Mouse (Mus musculus) left cerebral cortex, adult 8-10 months (tissue): ENCODE measurements around the gene Pnrc1. TPM values are rescaled to one million over a fixed set of nuclear protein-coding genes. Genes with fewer than 3 reads are reported as not detected.

Experiments
- DNase-seq, 2 experiments: peaks; one replicate each; pipeline ENCODE4 v3.0.0; 2022; ENCODE audit warnings: low spot score in 2 of 2
- total RNA-seq, 4 experiments: library from RNA; stranded (reverse); gene quantifications; 2 replicates each; pipeline ENCODE4 v1.2.4; 2022

Pnrc1 gene
- total RNA-seq, 4 experiments from 2014 or later, result 141 to 154 (median 144) TPM

DNA sequence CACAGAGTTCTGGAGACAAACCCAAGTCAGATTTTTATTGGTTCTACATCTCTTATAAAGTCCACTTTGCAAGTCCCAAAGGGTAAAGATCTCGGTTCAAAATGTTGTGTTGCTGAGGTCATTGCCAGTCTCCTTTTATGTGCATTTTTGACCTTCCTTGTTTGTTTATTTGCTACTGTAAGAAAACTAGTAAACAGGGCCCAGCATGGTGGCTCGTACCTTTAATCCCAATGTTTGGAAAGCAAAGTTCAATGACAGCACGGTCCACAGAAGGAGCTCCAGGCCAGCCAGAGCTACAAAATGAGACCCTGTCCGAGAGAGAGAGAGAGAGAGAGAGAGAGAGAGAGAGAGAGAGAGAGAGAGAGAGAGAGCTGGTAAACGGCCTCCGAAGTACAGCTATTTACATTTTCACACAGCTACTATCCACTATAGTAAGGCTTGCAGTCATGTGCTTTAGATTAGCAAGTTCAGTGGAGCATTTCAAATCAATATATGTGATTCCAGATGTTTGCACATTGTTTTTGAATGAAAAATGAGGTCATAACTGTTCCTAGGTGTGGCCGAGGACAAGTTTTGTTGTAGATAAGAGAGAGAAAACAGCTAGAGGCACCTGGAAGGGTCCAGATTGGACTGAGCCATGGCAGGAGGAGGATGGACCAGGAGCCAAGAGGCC lies 65.8 kb downstream of the Pnrc1 start:
- DNase-seq, result no peak

DNA sequence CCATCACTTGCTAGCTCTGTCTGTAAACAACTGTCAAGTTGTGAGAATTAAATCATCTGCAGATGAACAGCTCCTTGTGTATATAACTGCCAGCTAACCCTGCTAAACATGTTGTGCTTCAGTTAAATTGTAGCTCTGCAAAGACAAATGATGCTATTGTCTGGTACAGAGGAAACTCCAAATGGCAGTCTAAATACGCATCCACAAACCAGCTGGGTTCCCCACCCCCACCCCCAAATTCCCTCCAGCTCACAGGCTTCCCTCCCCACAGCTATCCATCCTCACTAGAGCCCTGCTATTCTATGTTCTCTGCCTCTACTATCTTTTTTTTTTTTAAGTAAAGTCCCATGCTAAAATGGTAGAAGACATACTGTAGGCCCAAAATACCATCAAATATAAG lies 68.1 kb downstream of the Pnrc1 start:
- no peak for DNase-seq

DNA sequence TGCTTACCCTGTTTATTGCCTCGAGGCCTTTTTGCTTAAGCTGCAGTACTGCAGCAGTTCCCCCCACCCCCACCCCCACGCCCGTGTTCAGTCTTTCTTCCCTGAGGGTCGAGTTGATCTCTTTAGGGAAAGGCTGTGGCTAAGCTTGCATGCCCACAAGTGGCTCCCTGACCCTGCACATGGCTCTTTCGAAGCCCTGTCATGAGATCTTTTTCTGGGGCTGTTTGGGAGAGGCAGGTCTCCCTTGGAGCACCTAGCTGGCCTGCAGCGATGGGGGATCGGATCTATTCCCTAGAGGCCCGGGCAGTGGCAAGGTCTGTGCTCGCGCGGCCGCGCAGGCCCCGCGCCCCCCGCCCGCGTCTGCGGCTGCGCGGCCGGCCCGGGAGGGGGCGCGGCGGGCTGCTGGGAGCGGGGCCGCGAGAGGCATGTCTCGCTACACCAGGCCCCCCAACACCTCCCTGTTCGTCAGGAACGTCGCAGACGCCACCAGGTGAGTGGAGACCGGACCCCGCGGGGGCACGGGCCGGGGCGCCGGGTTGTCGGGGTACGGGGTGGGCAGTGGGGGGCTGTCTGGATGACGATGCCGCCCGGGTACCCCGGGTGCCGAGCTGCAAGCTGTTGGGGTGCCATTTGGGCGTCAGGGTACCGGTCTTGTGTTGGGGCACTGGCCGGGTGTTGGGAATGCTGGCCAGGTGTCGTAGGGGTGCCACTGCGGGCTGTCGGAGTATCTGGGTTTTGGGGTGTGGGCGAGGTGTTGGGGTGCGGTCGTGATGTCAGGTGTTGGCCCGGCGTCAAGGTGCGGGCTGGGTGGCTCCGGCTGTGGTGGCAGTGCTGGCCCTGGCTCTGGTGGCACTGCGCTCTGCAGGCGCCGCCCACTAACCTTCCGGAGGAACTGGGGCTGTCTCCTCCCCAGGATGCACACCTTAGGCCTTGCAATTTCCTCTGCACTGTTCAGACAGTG lies 80.8 kb downstream of the Pnrc1 start, which contains the start of gene Srsf12:
Gene Srsf12 (plus strand): TSS at position 111 of the 961 bp plus-strand sequence.
- peak; percentile 44 to 58 for DNase-seq

DNA sequence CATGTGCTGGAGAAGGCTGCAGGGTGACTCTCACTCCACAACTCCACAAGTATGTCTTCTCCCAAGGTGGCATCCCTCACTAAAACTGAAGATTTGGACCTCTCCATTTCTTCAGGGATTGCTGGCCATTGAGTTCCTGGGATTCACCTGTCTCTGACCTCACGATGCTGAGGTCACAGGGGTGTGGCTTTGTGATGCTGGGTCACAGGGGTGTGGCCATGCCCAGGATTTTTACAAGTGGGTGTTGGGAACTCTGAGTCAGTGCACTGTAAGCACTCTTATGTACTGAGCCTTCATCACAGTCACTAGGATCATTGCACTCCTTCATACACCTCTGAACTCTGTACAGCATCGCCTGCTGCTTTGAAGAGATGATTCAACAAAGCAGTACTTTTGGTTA lies 82.4 kb downstream of the Pnrc1 start:
- DNase-seq, result no peak

DNA sequence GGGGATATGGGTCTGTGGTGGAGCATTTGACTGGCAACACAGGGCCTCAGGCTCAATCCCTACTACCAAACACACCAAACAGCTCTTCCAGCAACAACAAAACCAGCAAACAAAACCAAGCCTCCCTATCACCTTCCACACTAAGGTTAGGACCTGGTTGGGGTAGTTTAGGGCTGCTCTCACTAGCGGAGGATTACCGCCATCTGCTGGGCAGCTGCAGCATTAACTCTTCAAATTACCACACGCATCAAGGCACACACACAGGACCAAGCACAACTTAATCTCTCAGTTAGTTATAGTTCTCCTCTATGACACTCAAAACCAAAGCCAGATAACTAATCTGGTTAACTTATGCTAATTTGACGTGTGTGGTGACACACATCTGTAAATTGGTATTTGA lies 85.3 kb downstream of the Pnrc1 start:
- DNase-seq, result peak in 1 of 2 experiments; percentile 23

DNA sequence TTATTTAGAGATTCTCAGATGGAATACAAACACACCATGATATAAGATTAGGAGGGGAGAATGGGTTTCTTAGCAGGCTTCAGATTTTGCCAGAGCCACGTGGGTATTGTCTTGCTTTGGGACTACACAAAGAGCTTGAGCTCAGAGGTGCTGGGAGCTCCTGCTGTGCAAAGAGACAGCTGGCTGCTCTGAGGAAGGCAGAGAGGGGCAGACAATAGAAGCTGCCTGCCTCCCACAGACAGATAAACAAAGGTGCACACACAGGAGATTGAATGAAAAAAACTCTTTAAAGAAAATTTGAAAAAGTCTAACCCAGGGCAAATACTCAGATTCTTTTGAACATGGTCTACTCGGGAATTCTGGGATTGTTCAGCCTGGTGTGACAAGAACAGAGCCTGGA lies 91.8 kb downstream of the Pnrc1 start:
- DNase-seq, result no peak

Other genes with a start within 250 kb of the Pnrc1 start
- under 1 TPM; 0.58 to 0.96 (median 0.83) TPM for gene Gabrr2, start 227.2 kb downstream of the Pnrc1 start, total RNA-seq
- under 1 TPM in 1 of 4 experiments, not detected in 3; 0.36 TPM for gene Gabrr1, start 157.6 kb downstream of the Pnrc1 start, total RNA-seq
- gene Pm20d2, start 100.4 kb downstream of the Pnrc1 start, total RNA-seq, result 1 to 10 TPM; 5.9 to 7.3 (median 6.7) TPM
- 10 to 100 TPM; 22.2 to 27.9 (median 23.8) TPM for gene Srsf12, start 81.2 kb downstream of the Pnrc1 start, total RNA-seq
- 10 to 100 TPM; 25.7 to 30.2 (median 27.2) TPM for gene Rngtt, start 20.1 kb upstream of the Pnrc1 start, total RNA-seq